Mouse (Mus musculus) ovary, postnatal 10 days (tissue): ENCODE measurements around the gene Gfod2.

Source experiments
- DNase-seq: peaks from one replicate; pipeline ENCODE4 v3.0.0; 2022; ENCODE audit warnings: low spot score

Gene Gfod2

DNA sequence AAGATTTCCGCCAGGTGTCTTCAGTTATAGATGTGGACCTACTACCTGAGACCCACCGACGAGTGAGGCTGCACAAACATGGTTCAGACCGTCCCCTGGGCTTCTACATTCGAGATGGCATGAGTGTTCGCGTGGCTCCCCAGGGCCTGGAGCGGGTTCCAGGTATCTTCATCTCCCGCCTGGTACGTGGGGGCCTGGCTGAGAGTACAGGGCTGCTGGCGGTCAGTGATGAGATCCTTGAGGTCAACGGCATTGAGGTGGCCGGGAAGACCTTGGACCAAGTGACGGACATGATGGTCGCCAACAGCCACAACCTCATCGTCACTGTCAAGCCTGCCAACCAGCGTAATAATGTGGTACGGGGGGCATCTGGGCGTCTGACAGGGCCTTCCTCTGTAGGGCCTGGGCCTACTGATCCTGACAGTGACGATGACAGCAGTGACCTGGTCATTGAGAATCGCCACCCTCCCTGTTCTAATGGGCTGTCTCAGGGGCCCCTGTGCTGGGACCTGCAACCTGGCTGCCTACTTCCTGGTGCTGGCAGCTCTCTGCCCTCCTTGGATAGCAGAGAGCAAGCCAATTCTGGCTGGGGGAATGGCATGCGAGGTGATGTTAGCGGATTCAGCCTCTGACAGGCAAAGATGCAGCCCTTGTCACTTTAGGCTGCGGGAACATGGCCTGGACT lies 55.6 kb downstream of the Gfod2 start:
- DNase-seq, result no peak

DNA sequence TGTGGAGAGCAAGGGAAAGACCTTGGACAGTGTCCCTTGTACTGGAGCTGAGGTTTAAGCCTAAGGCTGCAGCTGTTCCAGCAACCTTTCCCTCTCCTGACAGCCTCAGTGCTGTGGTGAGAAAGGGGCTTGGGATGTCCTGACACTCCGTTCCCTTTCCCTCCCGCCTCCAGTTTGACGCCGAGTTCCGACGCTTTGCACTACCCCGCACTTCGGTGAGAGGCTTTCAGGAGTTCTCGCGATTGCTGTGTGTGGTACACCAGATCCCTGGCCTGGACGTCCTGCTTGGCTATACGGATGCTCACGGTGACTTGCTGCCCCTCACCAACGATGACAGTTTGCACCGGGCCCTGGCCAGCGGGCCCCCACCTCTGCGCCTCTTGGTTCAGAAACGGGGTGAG lies 56.5 kb downstream of the Gfod2 start:
- no peak for DNase-seq

- DNase-seq, result peak; percentile 90
Observed at GRCm38 (mm10) chr8:105700966-105701824, 57.3 kb downstream of the Gfod2 start, which contains the start of the genes Acd and Pard6a. Gene Acd, minus strand, starts transcription at chr8:105701102. Gene Pard6a, plus strand, starts transcription at chr8:105701148.

GRCm38 (mm10) chr8:105700566-105700965 lies 57.9 kb downstream of the Gfod2 start:
- no peak for DNase-seq

DNA sequence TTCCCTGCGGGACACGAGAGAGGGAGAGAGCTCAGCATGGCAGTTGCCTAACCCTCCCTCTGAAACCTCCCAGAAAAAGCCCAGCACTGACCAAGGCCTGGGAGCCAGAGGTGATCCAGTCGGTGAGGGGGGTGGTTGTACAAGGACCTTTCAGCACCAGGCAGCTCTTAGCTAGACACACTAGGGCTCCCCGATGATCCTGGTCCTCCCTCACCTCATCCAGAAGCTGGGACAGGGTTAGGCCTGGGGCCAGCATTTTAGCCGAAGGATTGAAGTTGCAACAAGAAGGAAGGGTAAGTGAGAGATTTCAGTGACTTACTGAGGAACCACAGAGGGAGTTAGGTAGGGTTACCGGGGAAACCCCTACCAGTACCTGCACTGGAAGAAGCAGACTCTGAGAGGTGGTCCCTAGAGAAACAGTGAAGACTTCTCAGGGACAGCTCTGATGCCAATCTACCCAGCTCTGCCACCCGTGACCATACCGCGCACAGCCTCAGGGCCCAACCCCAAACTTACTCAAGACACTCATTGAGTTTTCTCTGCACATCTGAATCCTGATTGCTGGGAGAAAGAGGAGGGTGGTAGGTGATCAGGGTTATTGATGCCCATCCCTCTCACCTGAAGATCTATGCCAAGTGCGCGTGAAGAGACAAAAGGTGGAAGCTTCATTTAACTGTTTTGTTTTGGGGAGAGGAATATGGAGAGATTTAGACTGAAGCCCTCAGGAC lies 58.8 kb downstream of the Gfod2 start:
- DNase-seq, result no peak

GRCm38 (mm10) chr8:105698734-105699133 lies 59.7 kb downstream of the Gfod2 start:
- DNase-seq, result no peak

- no peak for DNase-seq
Observed at GRCm38 (mm10) chr8:105697196-105697780, 61.2 kb downstream of the Gfod2 start.

GRCm38 (mm10) chr8:105695080-105695780 lies 63.2 kb downstream of the Gfod2 start:
- no peak for DNase-seq

- DNase-seq, result no peak
Observed at GRCm38 (mm10) chr8:105694051-105694799, 64.2 kb downstream of the Gfod2 start.

DNA sequence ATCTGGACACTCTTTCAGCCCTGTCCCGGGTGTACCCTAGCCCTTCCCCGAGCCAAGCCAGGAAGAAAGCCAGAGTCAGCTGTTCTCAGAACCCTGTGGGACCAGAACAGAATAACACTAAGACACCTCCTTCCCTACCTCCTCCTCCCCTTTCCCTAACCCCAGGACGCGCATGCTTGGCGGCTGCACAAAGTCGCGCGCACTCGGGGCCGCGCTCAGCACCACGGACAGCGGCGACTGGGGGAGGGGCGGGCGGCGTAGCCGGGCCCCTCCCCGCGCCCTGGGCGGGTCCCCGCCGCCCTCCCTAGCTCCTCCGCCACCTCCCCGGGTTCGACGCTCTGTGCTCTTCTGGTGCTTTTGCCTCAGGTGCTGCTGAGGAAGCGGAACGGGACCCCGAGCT lies 64.8 kb downstream of the Gfod2 start:
- peak; percentile 54 for DNase-seq

- DNase-seq, result no peak
Observed at GRCm38 (mm10) chr8:105692449-105693182, 65.8 kb downstream of the Gfod2 start.

DNA sequence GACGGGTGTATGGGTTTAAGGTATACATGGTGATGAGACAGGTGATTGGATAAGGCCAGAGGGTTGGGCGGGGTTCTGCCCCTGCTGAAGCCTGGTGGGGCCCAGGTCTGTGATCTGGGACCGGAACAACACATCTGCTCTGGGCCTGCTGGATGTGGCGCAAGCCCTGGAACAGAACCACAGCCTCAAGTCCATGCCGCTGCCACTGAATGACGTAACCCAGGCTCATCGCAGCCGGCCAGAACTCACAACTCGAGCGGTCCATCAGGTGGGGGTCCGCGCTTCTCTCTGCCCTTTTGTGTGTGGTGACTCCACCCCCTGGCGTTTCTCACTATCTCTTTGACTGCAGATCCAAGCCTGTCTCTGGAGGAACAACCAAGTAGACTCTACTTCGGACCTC lies 67.5 kb downstream of the Gfod2 start:
- DNase-seq, result no peak

- no peak for DNase-seq
Observed at GRCm38 (mm10) chr8:105689983-105690360, 68.5 kb downstream of the Gfod2 start.

GRCm38 (mm10) chr8:105689256-105689982 lies 69.0 kb downstream of the Gfod2 start:
- no peak for DNase-seq

DNA sequence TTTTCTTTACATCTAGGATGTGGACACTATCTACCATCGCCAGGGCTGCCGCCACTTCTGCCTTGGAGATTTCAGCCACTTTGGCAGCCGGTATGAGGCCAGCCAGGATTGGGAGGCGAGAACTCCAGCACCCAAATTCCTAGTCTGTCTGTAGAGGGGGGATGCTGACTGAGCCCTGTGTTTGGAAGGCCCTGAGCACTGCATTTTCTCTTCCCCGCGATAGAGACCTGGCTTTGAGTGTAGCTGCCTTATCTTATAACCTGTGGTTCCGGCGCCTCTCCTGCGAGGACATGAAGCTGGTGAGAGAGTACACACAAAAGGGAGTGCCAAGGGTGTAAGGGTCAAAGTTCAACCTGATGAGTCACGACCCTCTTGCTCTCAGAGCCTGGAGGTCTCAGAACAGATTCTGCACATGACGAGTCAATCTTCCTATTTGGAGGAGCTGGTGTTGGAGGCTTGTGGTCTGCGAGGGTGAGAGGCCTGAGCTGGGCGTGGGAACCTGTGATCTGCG lies 70.2 kb downstream of the Gfod2 start:
- DNase-seq, result no peak

DNA sequence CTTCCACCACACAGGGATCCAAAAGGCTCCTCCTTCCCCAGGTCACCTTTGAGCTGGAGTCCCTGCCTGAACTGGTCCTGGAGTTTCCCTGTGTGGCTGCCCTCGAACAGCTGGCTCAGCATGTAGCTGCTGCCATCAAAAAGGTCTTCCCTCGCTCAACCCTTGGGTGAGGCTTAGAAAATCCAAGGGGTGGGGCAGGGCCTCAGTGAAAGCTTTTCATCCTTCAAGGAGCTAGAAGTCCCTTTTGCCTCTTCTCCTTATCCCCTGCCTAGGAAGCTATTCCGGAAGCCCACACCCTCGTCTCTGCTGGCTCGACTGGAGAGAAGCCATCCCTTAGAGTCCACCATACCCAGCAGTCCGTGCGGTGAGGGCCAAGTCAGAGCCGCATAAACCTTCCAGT lies 71.0 kb downstream of the Gfod2 start:
- DNase-seq, result no peak

GRCm38 (mm10) chr8:105686551-105686950 lies 71.9 kb downstream of the Gfod2 start:
- no peak for DNase-seq

GRCm38 (mm10) chr8:105685796-105686308 lies 72.6 kb downstream of the Gfod2 start, which contains the start of gene Carmil2:
Gene Carmil2, plus strand, starts transcription at chr8:105686274.
- peak; percentile 45 for DNase-seq

DNA sequence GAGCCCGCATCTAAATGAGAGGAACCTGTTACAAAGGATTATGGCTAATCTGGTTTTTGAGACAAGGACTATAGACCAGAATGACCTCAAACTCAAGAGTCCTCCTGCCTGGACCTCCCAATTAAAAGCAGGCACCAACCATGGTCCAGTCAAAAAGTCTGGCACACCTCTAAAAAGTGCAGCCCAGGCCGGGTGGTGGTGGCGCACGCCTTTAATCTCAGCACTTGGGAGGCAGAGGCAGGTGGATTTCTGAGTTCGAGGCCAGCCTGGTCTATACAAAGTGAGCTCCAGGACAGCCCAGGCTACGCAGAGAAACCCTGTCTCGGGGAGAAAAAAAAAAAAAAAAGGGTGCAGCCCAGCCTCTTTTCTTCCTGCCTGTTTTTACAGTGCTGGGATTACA lies 73.1 kb downstream of the Gfod2 start:
- DNase-seq, result no peak
